Mouse (Mus musculus) neural tube, embryonic 11.5 days (tissue): ENCODE measurements around the gene Spire2. TPM values are rescaled to one million over a fixed set of nuclear protein-coding genes. Genes with fewer than 3 reads are reported as not detected.
"Not testable (repeated sequence)": the region's sequence is repeated elsewhere in the genome, so short reads cannot be mapped to it uniquely, and the experiment has no call there.

Source experiments
- ATAC-seq: fragments of 200-750 bp; cut with Nextera tagmentation; 2 replicates; pipeline ENCODE4 v1.8.0; 2017; ENCODE audit warnings: moderate number of reproducible peaks, mild to moderate bottlenecking, moderate TSS enrichment, moderate library complexity; ENCODE audit not compliant: insufficient read depth, low FRiP score, low TSS enrichment
- DNase-seq: peaks from one replicate; pipeline ENCODE4 v3.0.0-alpha.2; 2015; ENCODE audit warnings: low spot score
- H3K27ac ChIP-seq: fragments of 300-500 bp; sonication (generic); 2 replicates; pipeline ENCODE4 v1.5.1; 2014; ENCODE audit warnings: low read depth, mild to moderate bottlenecking, low read length
- H3K27me3 ChIP-seq: fragments of 300-500 bp; sonication (generic); 2 replicates; pipeline ENCODE4 v1.6.1; 2014; ENCODE audit warnings: mild to moderate bottlenecking, low read length, mixed read lengths; ENCODE audit not compliant: control insufficient read depth, insufficient read depth
- H3K36me3 ChIP-seq: fragments of 300-500 bp; sonication (generic); 2 replicates; pipeline ENCODE4 v1.6.1; 2014; ENCODE audit warnings: mild to moderate bottlenecking, low read length, moderate library complexity, mixed read lengths; ENCODE audit not compliant: control insufficient read depth, insufficient read depth
- H3K4me1 ChIP-seq: fragments of 300-500 bp; sonication (generic); 2 replicates; pipeline ENCODE4 v1.6.1; 2014; ENCODE audit warnings: low read length, mixed read lengths; ENCODE audit not compliant: control insufficient read depth, insufficient read depth
- H3K4me2 ChIP-seq: fragments of 300-500 bp; sonication (generic); 2 replicates; pipeline ENCODE4 v1.6.1; 2014; ENCODE audit warnings: low read depth, mild to moderate bottlenecking, moderate library complexity
- H3K4me3 ChIP-seq: fragments of 300-500 bp; sonication (generic); 2 replicates; pipeline ENCODE4 v1.5.1; 2014; ENCODE audit warnings: low read depth, low read length
- H3K9ac ChIP-seq: fragments of 300-500 bp; sonication (generic); 2 replicates; pipeline ENCODE4 v1.6.1; 2014; ENCODE audit warnings: mild to moderate bottlenecking, low read length
- H3K9me3 ChIP-seq: fragments of 300-500 bp; sonication (generic); 2 replicates; pipeline ENCODE4 v1.6.1; 2016; ENCODE audit warnings: low read length; ENCODE audit not compliant: control insufficient read depth
- WGBS: fragments of 180-500 bp; shearing (Covaris S2); extraction: QIAGEN DNeasy Blood & Tissue Kit; methylation state at CpG from one replicate; pipeline ENCODE4 v1.1.7; 2014; 5-methylcytosine and 5-hydroxymethylcytosine counted together
- polyA plus RNA-seq: library from polyadenylated mRNA; unstranded; fragments of >200 nt; fragmentation: Nextera tagmentation; extraction: Ambion mirVana; gene quantifications from 2 replicates; pipeline ENCODE4 v1.2.1, GENCODE M21; 2014

The Spire2 gene
- polyA plus RNA-seq, result 16.9 and 17.3 TPM in 2 replicates

DNA sequence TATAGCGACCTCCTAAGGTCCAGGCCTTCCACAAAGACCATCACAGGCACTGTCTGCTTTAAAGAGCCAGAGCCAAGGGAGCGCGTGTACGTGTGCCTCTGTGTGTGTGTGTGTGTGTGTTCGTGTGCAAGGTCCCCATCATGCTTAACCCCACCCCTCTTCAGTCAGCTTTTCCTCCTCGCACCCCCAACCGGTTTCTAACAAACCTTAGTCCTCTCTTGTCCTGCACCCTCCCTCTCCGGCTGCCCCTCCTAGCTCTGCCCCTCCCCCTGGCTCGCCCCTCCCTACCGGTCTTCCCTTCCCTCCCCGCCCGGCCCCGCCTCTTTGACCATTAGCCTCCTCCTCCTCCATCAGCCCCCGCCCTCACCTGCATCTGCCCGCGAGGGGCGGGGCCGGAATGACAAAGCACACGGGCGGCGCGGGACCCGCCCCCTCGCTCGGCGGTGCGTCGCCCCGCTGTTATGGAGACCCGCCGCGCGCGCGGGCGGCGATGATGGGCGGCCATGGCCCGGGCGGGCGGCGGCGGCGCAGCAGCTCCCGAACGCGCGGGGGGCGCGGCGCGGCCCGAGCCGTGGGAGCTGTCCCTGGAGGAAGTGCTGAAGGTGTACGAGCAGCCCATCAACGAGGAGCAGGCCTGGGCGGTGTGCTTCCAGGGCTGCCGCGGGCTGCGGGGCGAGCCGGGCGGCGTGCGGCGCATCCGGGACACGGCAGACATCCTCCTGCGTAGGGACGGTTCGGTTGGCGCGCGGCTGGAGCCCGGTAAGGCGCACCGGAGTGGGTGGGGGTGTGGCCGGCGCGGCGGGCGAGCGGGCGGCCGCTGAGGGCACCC lies at the start of gene Spire2:
Gene Spire2, plus strand, starts transcription at position 452 of the 829 bp plus-strand sequence.
- H3K4me3 ChIP-seq, result peak within 1 kb of the TSS; percentile 81
- ATAC-seq (peak; percentile 84), DNase-seq (peak; percentile 94)
- H3K36me3 ChIP-seq, result no peaks in the 10 kb centered on the region
- H3K9ac ChIP-seq, result peak within 1 kb of the TSS; percentile 84
- peak within 1 kb of the TSS; percentile 73 for H3K27ac ChIP-seq
- H3K27me3 ChIP-seq, result no peaks in the 10 kb centered on the region
- peaks cover 8% of the 10 kb centered on the region; the same call in 1 of the 2 replicates for H3K4me1 ChIP-seq
- H3K9me3 ChIP-seq, result no peaks in the 10 kb centered on the region
- peak within 1 kb of the TSS; percentile 75 for H3K4me2 ChIP-seq
- under 1% methylated on average over 82 of the region's 85 CpGs for WGBS

DNA sequence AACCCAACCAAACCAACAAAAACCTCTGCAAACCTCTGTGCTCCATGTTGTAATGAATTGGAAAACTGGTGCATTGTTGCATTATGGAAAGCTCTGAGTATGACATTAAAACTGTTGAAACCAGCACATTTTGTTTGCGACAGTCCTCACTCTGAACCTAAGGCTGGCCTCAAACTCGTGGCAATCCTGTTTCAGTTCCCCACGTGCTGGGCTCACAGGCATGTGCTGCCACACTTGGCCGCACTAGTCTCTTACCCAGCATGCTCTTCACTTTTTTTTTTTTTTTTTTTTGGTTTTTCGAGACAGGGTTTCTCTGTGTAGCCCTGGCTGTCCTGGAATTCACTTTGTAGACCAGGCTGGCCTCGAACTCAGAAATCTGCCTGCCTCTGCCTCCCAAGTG lies 49.5 kb upstream of the Spire2 start:
- not testable (repeated sequence) for ATAC-seq, H3K27me3 ChIP-seq, H3K4me2 ChIP-seq, H3K4me3 ChIP-seq, H3K36me3 ChIP-seq, H3K9ac ChIP-seq, H3K27ac ChIP-seq, H3K4me1 ChIP-seq, DNase-seq, H3K9me3 ChIP-seq
- WGBS, result 90% methylated on average over 5 of the region's 6 CpGs

DNA sequence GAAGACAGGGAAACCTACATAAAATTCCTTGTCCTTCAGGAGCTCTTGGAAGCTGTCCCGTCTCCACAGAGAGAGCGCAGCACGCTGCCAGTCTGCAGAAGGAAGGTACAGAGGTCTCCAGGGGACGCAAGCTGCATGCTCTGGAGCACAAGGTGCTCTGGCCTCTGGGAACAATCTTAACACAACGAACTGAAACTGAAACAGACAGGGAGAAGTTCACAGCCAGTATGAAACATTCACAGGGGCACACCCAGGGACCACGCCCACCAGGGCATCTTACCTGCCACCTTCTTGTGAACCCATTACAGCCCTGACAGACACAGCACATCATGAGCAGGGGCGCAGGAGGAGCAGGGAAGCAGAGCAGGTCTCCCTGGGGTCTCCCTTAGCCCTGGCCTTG lies 48.5 kb upstream of the Spire2 start:
- H3K36me3 ChIP-seq, result peaks cover 3% of the 10 kb centered on the region; the same call in 1 of the 2 replicates

DNA sequence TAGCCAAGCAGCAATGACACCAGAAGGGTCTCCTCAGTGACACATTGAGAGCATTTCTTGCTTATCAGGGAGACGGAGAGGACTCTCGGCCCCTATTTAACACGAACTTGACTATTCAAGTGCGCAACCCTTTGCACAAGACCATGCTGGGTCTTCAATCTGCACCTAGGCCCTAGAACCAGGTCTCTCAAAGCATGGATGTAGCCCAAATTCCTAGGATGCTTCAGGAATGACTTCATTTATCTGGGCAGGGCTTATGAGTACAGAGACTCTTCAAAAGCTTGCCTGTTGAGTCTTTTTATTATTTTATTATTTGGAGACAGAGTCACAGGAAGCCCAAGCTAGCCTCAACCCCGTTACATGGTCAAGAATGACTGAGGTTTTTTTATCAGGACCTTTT lies 48.0 kb upstream of the Spire2 start:
- Histone ChIP-seq H3K9ac (no peak overlapping the region), H3K4me3 (no peak overlapping the region), H3K27me3 (no peaks in the 10 kb centered on the region), H3K4me2 (no peak overlapping the region), H3K9me3 (no peaks in the 10 kb centered on the region), H3K36me3 (peaks cover 3% of the 10 kb centered on the region; the same call in 1 of the 2 replicates), H3K4me1 (no peaks in the 10 kb centered on the region), H3K27ac (no peak overlapping the region)
- ATAC-seq (no peak), DNase-seq (no peak)
- 91% methylated on average over 5 of the region's 5 CpGs for WGBS

More for the DNA sequence above, 48.5 kb upstream of the Spire2 start:
- H3K4me2 ChIP-seq, result no peak overlapping the region
- no peaks in the 10 kb centered on the region for H3K9me3 ChIP-seq
- H3K9ac ChIP-seq, result no peak overlapping the region
- H3K4me3 ChIP-seq, result no peak overlapping the region
- DNase-seq (no peak), ATAC-seq (no peak)
- WGBS, result 89% methylated on average over 7 of the region's 7 CpGs
- H3K4me1 ChIP-seq, result no peaks in the 10 kb centered on the region
- H3K27ac ChIP-seq, result no peak overlapping the region
- no peaks in the 10 kb centered on the region for H3K27me3 ChIP-seq

DNA sequence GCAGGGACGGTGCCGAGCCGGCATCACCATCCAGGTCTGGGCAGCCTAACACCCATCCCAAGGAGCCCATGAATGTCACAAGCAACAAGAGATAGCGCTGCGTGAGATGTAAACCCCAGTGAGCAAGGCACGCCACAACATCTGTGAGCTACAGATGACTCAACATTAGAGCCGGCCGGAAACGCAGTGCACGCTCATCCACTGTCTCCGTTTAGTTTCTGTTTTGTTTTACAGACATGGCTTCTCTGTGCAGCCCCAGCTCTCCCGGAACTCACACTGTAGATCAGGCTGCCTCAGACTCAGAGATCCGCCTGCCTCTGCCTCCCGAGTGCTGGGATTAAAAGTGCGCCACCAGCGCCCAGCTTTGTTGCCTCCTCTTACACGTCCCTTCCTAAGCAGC lies 45.2 kb upstream of the Spire2 start:
- ATAC-seq (no peak), DNase-seq (no peak)
- Histone ChIP-seq H3K27ac (no peak overlapping the region), H3K9ac (no peak overlapping the region), H3K4me2 (no peak overlapping the region), H3K9me3 (no peaks in the 10 kb centered on the region), H3K4me3 (no peak overlapping the region), H3K4me1 (no peaks in the 10 kb centered on the region), H3K27me3 (no peaks in the 10 kb centered on the region), H3K36me3 (peaks cover 3% of the 10 kb centered on the region; the same call in 1 of the 2 replicates)
- 95% methylated on average over 17 of the region's 17 CpGs for WGBS

DNA sequence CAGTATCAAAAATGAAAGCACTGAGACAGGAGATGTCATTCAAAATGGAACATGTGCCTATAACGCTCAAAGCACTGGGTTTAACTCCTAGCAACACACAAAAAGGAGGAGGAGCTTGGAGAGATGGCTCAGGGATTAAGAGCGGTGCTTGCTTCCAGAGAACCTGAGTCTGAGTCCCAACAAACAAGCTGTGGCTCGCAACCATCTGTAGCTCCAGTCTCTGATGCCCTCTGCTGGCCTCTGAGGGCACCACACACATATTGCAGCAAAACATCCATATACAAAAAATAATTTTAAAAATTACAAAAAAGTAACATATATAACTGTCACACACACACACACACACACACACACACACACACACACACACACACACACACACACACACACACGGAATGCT lies 42.3 kb upstream of the Spire2 start:
- 86% methylated on average over 4 of the region's 4 CpGs for WGBS

DNA sequence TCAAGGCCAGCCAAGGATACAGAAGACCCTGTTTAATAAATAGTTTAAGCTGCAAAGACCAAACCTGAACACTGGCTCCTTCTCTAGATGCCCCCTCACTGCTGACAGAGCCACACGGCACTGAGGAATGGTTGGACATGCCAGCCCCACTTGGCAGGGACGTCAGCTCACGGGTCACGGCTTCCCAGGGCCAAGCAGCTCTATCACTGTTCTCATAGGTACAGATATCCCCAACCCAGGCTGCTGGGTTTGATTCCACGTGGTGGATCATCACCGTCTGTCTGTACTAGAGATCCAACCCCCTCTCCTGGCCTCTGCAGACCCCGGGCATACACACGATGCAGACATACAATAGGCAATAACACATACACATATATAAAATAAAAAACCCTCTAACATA lies 41.8 kb upstream of the Spire2 start:
- DNase-seq, result no peak
- no peaks in the 10 kb centered on the region for H3K9me3 ChIP-seq
- H3K36me3 ChIP-seq, result peaks cover 7% of the 10 kb centered on the region
- no peak overlapping the region for H3K27ac ChIP-seq
- no peak for ATAC-seq
- no peaks in the 10 kb centered on the region for H3K4me1 ChIP-seq
- H3K9ac ChIP-seq, result no peak overlapping the region
- H3K4me3 ChIP-seq, result no peak overlapping the region
- no peak overlapping the region for H3K4me2 ChIP-seq
- H3K27me3 ChIP-seq, result no peaks in the 10 kb centered on the region
- WGBS, result 89% methylated on average over 8 of the region's 8 CpGs

More for the DNA sequence above, 42.3 kb upstream of the Spire2 start:
- Histone ChIP-seq H3K27me3 (no peaks in the 10 kb centered on the region), H3K36me3 (peaks cover 5% of the 10 kb centered on the region; the same call in 1 of the 2 replicates), H3K9me3 (no peaks in the 10 kb centered on the region), H3K4me3 (no peak overlapping the region), H3K4me1 (no peaks in the 10 kb centered on the region), H3K27ac (no peak overlapping the region), H3K4me2 (no peak overlapping the region), H3K9ac (no peak overlapping the region)
- no peak for ATAC-seq
- no peak for DNase-seq

DNA sequence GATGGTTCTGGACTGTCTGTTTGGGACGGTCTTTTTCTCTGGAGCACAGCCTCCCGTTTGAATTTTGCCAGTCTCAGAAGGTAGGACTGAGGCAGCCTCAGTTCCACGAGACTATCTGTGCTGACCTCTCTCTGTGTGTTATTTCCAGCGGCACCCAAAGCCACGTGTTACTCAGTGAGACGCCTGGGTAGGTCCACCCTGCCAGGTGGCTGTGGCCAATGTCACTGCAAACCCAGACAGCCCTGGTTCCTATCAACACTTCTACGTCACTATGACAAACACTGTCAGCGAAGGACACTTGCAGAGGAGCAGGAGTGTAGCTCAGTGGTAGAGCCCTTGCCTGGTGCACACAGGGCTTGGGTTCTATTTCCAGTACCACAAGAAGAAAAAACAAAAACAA lies 40.8 kb upstream of the Spire2 start:
- H3K4me2 ChIP-seq, result no peak overlapping the region
- no peaks in the 10 kb centered on the region for H3K9me3 ChIP-seq
- 93% methylated on average over 8 of the region's 8 CpGs for WGBS
- no peak overlapping the region for H3K27ac ChIP-seq
- H3K9ac ChIP-seq, result no peak overlapping the region
- H3K36me3 ChIP-seq, result peaks cover 10% of the 10 kb centered on the region
- H3K4me3 ChIP-seq, result no peak overlapping the region
- H3K4me1 ChIP-seq, result no peaks in the 10 kb centered on the region
- H3K27me3 ChIP-seq, result no peaks in the 10 kb centered on the region
- ATAC-seq, result no peak
- no peak for DNase-seq

DNA sequence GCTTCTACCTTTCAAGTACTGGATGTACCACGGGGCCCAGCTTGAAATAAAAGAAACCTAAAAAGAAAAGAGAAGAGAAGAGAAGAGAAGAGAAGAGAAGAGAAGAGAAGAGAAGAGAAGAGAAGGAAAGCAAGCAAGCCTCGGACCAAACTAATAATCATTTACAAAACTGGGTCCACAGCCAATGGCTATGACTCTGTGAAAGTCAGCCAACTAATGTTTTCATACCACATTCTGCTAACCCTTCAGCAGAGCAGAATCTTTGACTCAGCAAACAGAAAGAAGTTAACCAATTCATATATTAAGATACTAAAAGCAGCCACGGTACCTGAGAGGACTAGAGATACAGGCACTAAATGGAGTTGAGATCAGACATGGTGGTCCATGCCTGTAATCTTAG lies 40.2 kb upstream of the Spire2 start:
- Histone ChIP-seq H3K4me3 (no peak overlapping the region), H3K4me2 (no peak overlapping the region), H3K9ac (no peak overlapping the region), H3K27me3 (no peaks in the 10 kb centered on the region), H3K4me1 (no peaks in the 10 kb centered on the region), H3K36me3 (peaks cover 10% of the 10 kb centered on the region), H3K9me3 (no peaks in the 10 kb centered on the region), H3K27ac (no peak overlapping the region)
- ATAC-seq (no peak), DNase-seq (no peak)
- 87% methylated on average over 3 of the region's 3 CpGs for WGBS
